Mouse (Mus musculus) cortical plate, adult 2 months (tissue): ENCODE results near the gene Dscaml1.

ENCODE experiments used
- CTCF ChIP-seq: fragments of 200-500 bp; IDR thresholded peaks from 2 replicates; pipeline ENCODE4 v1.5.1; 2011; ENCODE audit warnings: mild to moderate bottlenecking, control low read depth, low read length; ENCODE audit not compliant: insufficient read depth; ENCODE audit errors: extremely low read depth
- POLR2A ChIP-seq: fragments of 200-500 bp; IDR thresholded peaks from 2 replicates; pipeline ENCODE4 v1.6.1; 2011; ENCODE audit warnings: mild to moderate bottlenecking, low read length, control low read depth; ENCODE audit not compliant: insufficient read depth; ENCODE audit errors: extremely low read depth

DNA sequence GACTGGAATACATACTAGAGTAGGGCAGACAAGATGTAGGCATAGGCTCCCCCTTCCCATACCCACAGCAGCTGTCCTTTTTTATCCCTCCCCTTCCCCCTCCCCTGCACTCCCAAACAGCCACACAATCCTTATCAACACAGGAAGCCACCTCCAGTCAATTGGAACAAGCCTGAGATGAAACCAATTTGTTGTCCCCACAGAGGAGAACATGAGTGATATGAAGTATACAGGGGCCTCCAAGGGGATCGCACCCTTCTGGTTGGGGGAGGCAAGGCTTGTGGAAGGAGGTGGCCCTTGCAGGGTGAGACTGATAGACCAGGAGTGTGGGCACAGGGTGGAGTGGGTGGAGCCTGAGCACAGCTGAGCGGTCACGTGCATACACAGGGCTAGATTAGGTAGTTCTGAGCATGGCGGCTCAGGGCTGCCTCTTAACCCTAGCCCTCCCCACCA lies 79.1 kb downstream of the Dscaml1 start:
- TF ChIP-seq CTCF (no peak), POLR2A (no peak)
